Mouse (Mus musculus) small intestine, adult 2 months (tissue): ENCODE results near the gene Rnf31. TPM values are rescaled to one million over a fixed set of nuclear protein-coding genes. Genes with fewer than 3 reads are reported as not detected.

ENCODE experiments used
- H3K27ac ChIP-seq: fragments of 200-500 bp; 2 replicates; pipeline ENCODE4 v1.5.1; 2012; ENCODE audit warnings: low read depth, low read length, control low read depth, inconsistent platforms; ENCODE audit not compliant: insufficient read depth
- H3K27me3 ChIP-seq: fragments of 200-500 bp; 2 replicates; pipeline ENCODE4 v1.6.1; 2012; ENCODE audit warnings: mild to moderate bottlenecking, moderate library complexity, low read length, inconsistent platforms; ENCODE audit not compliant: control insufficient read depth, insufficient read depth
- H3K36me3 ChIP-seq: fragments of 200-500 bp; 2 replicates; pipeline ENCODE4 v1.6.1; 2012; ENCODE audit warnings: mild to moderate bottlenecking, low read length, control low read depth, inconsistent platforms; ENCODE audit not compliant: control insufficient read depth, insufficient read depth
- H3K4me1 ChIP-seq: fragments of 200-500 bp; 2 replicates; pipeline ENCODE4 v1.6.1; 2012; ENCODE audit warnings: low read length, inconsistent platforms, mixed read lengths; ENCODE audit not compliant: control insufficient read depth, insufficient read depth, insufficient read length
- H3K4me3 ChIP-seq: fragments of 200-500 bp; 2 replicates; pipeline ENCODE4 v1.5.1; 2012; ENCODE audit warnings: low read depth, mild to moderate bottlenecking, control low read depth, inconsistent platforms, low read length, moderate library complexity
- CTCF ChIP-seq: fragments of 200-500 bp; IDR thresholded peaks from 2 replicates; pipeline ENCODE4 v1.5.1; 2012; ENCODE audit warnings: low read depth, mild to moderate bottlenecking, control low read depth, inconsistent platforms, low read length, moderate library complexity, mixed read lengths; ENCODE audit not compliant: insufficient replicate concordance, insufficient read length; ENCODE audit errors: extremely low read depth
- POLR2A ChIP-seq: fragments of 200-500 bp; IDR thresholded peaks from 2 replicates; pipeline ENCODE4 v1.6.1; 2012; ENCODE audit warnings: low read depth, mild to moderate bottlenecking, control low read depth, inconsistent platforms, low read length, moderate library complexity
- WGBS: fragments of 180-500 bp; shearing (Covaris S2); methylation state at CpG from one replicate; pipeline ENCODE4 v1.1.7; 2018; 5-methylcytosine and 5-hydroxymethylcytosine counted together
- polyA plus RNA-seq: library from polyadenylated mRNA; depleted of rRNA; stranded (reverse); fragments of >200 nt; gene quantifications from 2 replicates; pipeline ENCODE4 v1.2.3, GENCODE M21; 2012

The Rnf31 gene
- polyA plus RNA-seq, 1 experiment: 65.8 TPM

- H3K27me3 ChIP-seq: no peaks in the 10 kb centered on the region
- no peaks in the 10 kb centered on the region for H3K36me3 ChIP-seq
- 24% methylated on average over 21 of the region's 21 CpGs for WGBS
- peaks cover 8% of the 10 kb centered on the region; the same call in 1 of the 2 replicates for H3K4me1 ChIP-seq
- TF ChIP-seq POLR2A (no peak; the same call in 1 of the 2 replicates), CTCF (no peak)
- H3K4me3 ChIP-seq: peak within 1 kb of the TSS; percentile 60
- no peak within 1 kb of the TSS for H3K27ac ChIP-seq
These were observed 26.3 kb downstream of the Rnf31 start, which contains the start of gene Rec8 for GRCm38 (mm10) chr14:55617822-55618221. Rec8 (plus strand) TSS chr14:55618037.

- no peaks in the 10 kb centered on the region for H3K27me3 ChIP-seq
These were observed 27.1 kb downstream of the Rnf31 start for GRCm38 (mm10) chr14:55618486-55619195.

GRCm38 (mm10) chr14:55628077-55628827 is 36.7 kb downstream of the Rnf31 start:
- Histone ChIP-seq H3K27ac (peak overlapping the region; percentile 33), H3K27me3 (no peaks in the 10 kb centered on the region), H3K4me3 (no peak overlapping the region), H3K36me3 (peaks cover 52% of the 10 kb centered on the region), H3K4me1 (peaks cover 15% of the 10 kb centered on the region)
- 73% methylated on average over 27 of the region's 27 CpGs for WGBS
- TF ChIP-seq POLR2A: no peak
- no peak; the same call in 1 of the 2 replicates for TF ChIP-seq CTCF

More at GRCm38 (mm10) chr14:55618486-55619195, 27.1 kb downstream of the Rnf31 start:
- 24% methylated on average over 22 of the region's 22 CpGs for WGBS
- H3K27ac ChIP-seq: no peak overlapping the region
- TF ChIP-seq POLR2A (no peak), CTCF (no peak)
- peak overlapping the region; percentile 60 for H3K4me3 ChIP-seq
- 0 out of 2 replicates have a peak, but pooled peaks cover 2% of the 10 kb centered on the region for H3K36me3 ChIP-seq
- peaks cover 5% of the 10 kb centered on the region; the same call in 1 of the 2 replicates for H3K4me1 ChIP-seq

- H3K27me3 ChIP-seq: no peaks in the 10 kb centered on the region
- H3K4me3 ChIP-seq: no peak overlapping the region
- WGBS: 32% methylated on average over 5 of the region's 5 CpGs
- H3K36me3 ChIP-seq: peaks cover 51% of the 10 kb centered on the region
- TF ChIP-seq POLR2A (no peak), CTCF (peak; percentile 73; the same call in 1 of the 2 replicates)
- H3K4me1 ChIP-seq: peaks cover 15% of the 10 kb centered on the region
- H3K27ac ChIP-seq: no peak overlapping the region
These were observed 37.8 kb downstream of the Rnf31 start for GRCm38 (mm10) chr14:55629312-55629711.

- peaks cover 41% of the 10 kb centered on the region for H3K36me3 ChIP-seq
- H3K4me1 ChIP-seq: peaks cover 4% of the 10 kb centered on the region
- WGBS: 3% methylated on average over 23 of the region's 23 CpGs
- TF ChIP-seq POLR2A: no peak
- no peak for TF ChIP-seq CTCF
- no peak overlapping the region; the same call in 1 of the 2 replicates for H3K27ac ChIP-seq
- H3K27me3 ChIP-seq: no peaks in the 10 kb centered on the region
- H3K4me3 ChIP-seq: peak overlapping the region; percentile 73
These were observed 43.5 kb downstream of the Rnf31 start for GRCm38 (mm10) chr14:55634874-55635522.

GRCm38 (mm10) chr14:55635523-55636007 is 44.1 kb downstream of the Rnf31 start, which contains the start of gene Ipo4:
Ipo4 (minus strand) TSS chr14:55635957.
- 1% methylated on average over 33 of the region's 33 CpGs for WGBS
- peaks cover 45% of the 10 kb centered on the region for H3K36me3 ChIP-seq
- peak; percentile 54; the same call in 1 of the 2 replicates for TF ChIP-seq POLR2A
- no peak for TF ChIP-seq CTCF

More at GRCm38 (mm10) chr14:55635523-55636007, 44.1 kb downstream of the Rnf31 start, which contains the start of gene Ipo4:
- Histone ChIP-seq H3K27me3 (no peaks in the 10 kb centered on the region), H3K4me3 (peak within 1 kb of the TSS; percentile 73), H3K27ac (no peak within 1 kb of the TSS; the same call in 1 of the 2 replicates), H3K4me1 (peaks cover 2% of the 10 kb centered on the region; the same call in 1 of the 2 replicates)
